Mouse (Mus musculus) kidney, postnatal 10 days (tissue): ENCODE results near the gene Nrtn.

ENCODE experiments used
- DNase-seq: peaks from one replicate; pipeline ENCODE4 v3.0.0; 2021; ENCODE audit warnings: mixed read lengths

Nrtn gene

GRCm38 (mm10) chr17:56757416-56758123 is at the start of gene Nrtn:
Gene Nrtn, minus strand, starts transcription at chr17:56757530.
- peak; percentile 96 for DNase-seq

- DNase-seq = no peak
Measured at GRCm38 (mm10) chr17:56805784-56806183, 48.5 kb upstream of the Nrtn start.

GRCm38 (mm10) chr17:56804952-56805351 is 47.6 kb upstream of the Nrtn start:
- no peak for DNase-seq

GRCm38 (mm10) chr17:56802065-56802464 is 44.7 kb upstream of the Nrtn start:
- no peak for DNase-seq

GRCm38 (mm10) chr17:56799276-56799675 is 41.9 kb upstream of the Nrtn start:
- DNase-seq = no peak

GRCm38 (mm10) chr17:56793614-56794319 is 36.4 kb upstream of the Nrtn start:
- DNase-seq = no peak

GRCm38 (mm10) chr17:56792588-56792987 is 35.3 kb upstream of the Nrtn start:
- DNase-seq = no peak

GRCm38 (mm10) chr17:56789286-56789685 is 32.0 kb upstream of the Nrtn start:
- no peak for DNase-seq

GRCm38 (mm10) chr17:56788886-56789285 is 31.6 kb upstream of the Nrtn start:
- no peak for DNase-seq

GRCm38 (mm10) chr17:56780291-56780978 is 23.1 kb upstream of the Nrtn start:
- peak; percentile 44 for DNase-seq

- peak; percentile 58 for DNase-seq
Measured at GRCm38 (mm10) chr17:56778779-56779362, 21.5 kb upstream of the Nrtn start.

GRCm38 (mm10) chr17:56777568-56777967 is 20.2 kb upstream of the Nrtn start:
- DNase-seq = no peak

GRCm38 (mm10) chr17:56769950-56770349 is 12.6 kb upstream of the Nrtn start, which contains the start of gene Prr22:
Gene Prr22, plus strand, starts transcription at chr17:56770250.
- no peak for DNase-seq

GRCm38 (mm10) chr17:56768941-56769340 is 11.6 kb upstream of the Nrtn start:
- DNase-seq = no peak

GRCm38 (mm10) chr17:56767531-56768135 is 10.3 kb upstream of the Nrtn start:
- no peak for DNase-seq

GRCm38 (mm10) chr17:56766631-56767405 is 9.5 kb upstream of the Nrtn start:
- DNase-seq = no peak

- DNase-seq = no peak
Measured at GRCm38 (mm10) chr17:56765431-56765830, 8.1 kb upstream of the Nrtn start.

GRCm38 (mm10) chr17:56764474-56765354 is 7.4 kb upstream of the Nrtn start, which contains the start of gene Dus3l:
Gene Dus3l, plus strand, starts transcription at chr17:56764757.
- DNase-seq = peak; percentile 88

GRCm38 (mm10) chr17:56763741-56764250 is 6.5 kb upstream of the Nrtn start:
- no peak for DNase-seq
